Mouse (Mus musculus) limb, embryonic 12.5 days (tissue): ENCODE results near the gene Dnajb14. TPM values are rescaled to one million over a fixed set of nuclear protein-coding genes. Genes with fewer than 3 reads are reported as not detected.
"Not testable (repeated sequence)": the region's sequence is repeated elsewhere in the genome, so short reads cannot be mapped to it uniquely, and the experiment has no call there.

Source experiments
- ATAC-seq: fragments of 200-750 bp; cut with Nextera tagmentation; 2 replicates; pipeline ENCODE4 v1.8.0; 2017; ENCODE audit warnings: low read depth, moderate TSS enrichment; ENCODE audit not compliant: insufficient number of reproducible peaks, insufficient read depth, low FRiP score, low TSS enrichment
- H3K27ac ChIP-seq: fragments of 300-500 bp; sonication (generic); 2 replicates; pipeline ENCODE4 v1.5.1; 2016; ENCODE audit warnings: mild to moderate bottlenecking, moderate library complexity
- H3K27me3 ChIP-seq: fragments of 300-500 bp; sonication (generic); 2 replicates; pipeline ENCODE4 v1.6.1; 2016; ENCODE audit warnings: mild to moderate bottlenecking, moderate library complexity
- H3K36me3 ChIP-seq: fragments of 300-500 bp; sonication (generic); 2 replicates; pipeline ENCODE4 v1.6.1; 2016; ENCODE audit warnings: mild to moderate bottlenecking, moderate library complexity
- H3K4me1 ChIP-seq: fragments of 300-500 bp; sonication (generic); replicated peaks from 2 replicates; pipeline ENCODE4 v1.6.1; 2016
- H3K4me2 ChIP-seq: fragments of 300-500 bp; sonication (generic); 2 replicates; pipeline ENCODE4 v1.6.1; 2016; ENCODE audit warnings: mild to moderate bottlenecking, moderate library complexity
- H3K4me3 ChIP-seq: fragments of 300-500 bp; sonication (generic); replicated peaks from 2 replicates; pipeline ENCODE4 v1.5.1; 2016; ENCODE audit warnings: mild to moderate bottlenecking
- H3K9ac ChIP-seq: fragments of 300-500 bp; sonication (generic); replicated peaks from 2 replicates; pipeline ENCODE4 v1.6.1; 2016; ENCODE audit warnings: mild to moderate bottlenecking, moderate library complexity
- H3K9me3 ChIP-seq: fragments of 300-500 bp; sonication (generic); 2 replicates; pipeline ENCODE4 v1.6.1; 2016; ENCODE audit warnings: mild to moderate bottlenecking, moderate library complexity
- WGBS: fragments of 180-500 bp; shearing (Covaris S2); methylation state at CpG from one replicate; pipeline ENCODE4 v1.1.7; 2016; 5-methylcytosine and 5-hydroxymethylcytosine counted together
- polyA plus RNA-seq: library from polyadenylated mRNA; unstranded; fragments of >200 nt; fragmentation: Nextera tagmentation; extraction: Ambion mirVana; gene quantifications from 2 replicates; pipeline ENCODE4 v1.2.1, GENCODE M21; 2016

Dnajb14 gene
- polyA plus RNA-seq, 1 experiment from 2014 or later = 11.0 TPM

DNA sequence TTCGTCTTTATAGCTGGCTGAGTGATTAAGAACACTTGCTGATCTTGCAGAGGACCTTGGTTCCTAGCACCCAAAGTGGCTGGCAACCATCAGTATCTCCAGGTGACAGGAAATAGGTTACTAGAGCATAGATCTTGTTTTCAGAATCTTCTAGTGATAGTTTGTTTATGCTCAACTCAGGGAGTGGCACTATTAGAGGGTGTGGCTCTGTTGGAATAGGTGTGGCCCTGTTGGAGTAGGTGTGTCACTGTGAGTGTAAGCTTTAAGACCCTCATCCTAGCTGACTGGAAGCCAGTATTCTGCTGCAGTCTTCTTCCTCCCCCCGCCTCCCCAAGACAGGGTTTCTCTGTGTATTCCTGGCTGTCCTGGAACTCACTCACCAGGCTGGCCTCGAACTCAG lies 23.2 kb upstream of the Dnajb14 start:
- H3K9ac ChIP-seq = no peak overlapping the region
- no peaks in the 10 kb centered on the region for H3K9me3 ChIP-seq
- no peak for ATAC-seq
- no peak overlapping the region for H3K4me2 ChIP-seq
- no peaks in the 10 kb centered on the region for H3K4me1 ChIP-seq
- no peaks in the 10 kb centered on the region for H3K36me3 ChIP-seq
- H3K27ac ChIP-seq = no peak overlapping the region
- no peak overlapping the region for H3K4me3 ChIP-seq
- no peaks in the 10 kb centered on the region for H3K27me3 ChIP-seq
- WGBS = 79% methylated on average over 3 of the region's 3 CpGs

DNA sequence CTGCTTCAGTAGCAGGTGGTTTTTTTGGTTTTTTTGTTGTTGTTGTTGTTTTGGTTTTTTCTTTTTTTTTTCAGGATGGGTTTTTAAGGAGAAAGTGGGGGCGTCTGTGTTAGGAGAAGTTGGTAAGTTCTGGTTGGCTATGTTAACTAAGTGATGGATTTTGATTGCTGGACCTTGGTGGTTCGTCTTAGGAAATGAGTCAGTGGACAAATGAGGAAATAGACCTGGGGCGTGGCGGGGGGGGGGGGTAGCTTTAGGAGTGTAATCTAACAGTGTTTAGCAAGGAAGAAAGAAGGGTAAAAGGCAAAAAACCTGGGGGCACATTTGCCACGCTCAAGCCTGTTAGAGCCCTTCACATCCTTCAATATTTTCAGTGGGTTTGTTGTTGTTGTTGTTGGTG lies 20.9 kb upstream of the Dnajb14 start:
- H3K4me2 ChIP-seq = no peak overlapping the region
- H3K9me3 ChIP-seq = no peaks in the 10 kb centered on the region
- no peak for ATAC-seq
- 86% methylated on average over 5 of the region's 5 CpGs for WGBS
- no peaks in the 10 kb centered on the region for H3K4me1 ChIP-seq
- H3K27ac ChIP-seq = no peak overlapping the region
- no peak overlapping the region for H3K4me3 ChIP-seq
- no peak overlapping the region for H3K9ac ChIP-seq
- H3K27me3 ChIP-seq = no peaks in the 10 kb centered on the region
- no peaks in the 10 kb centered on the region for H3K36me3 ChIP-seq

DNA sequence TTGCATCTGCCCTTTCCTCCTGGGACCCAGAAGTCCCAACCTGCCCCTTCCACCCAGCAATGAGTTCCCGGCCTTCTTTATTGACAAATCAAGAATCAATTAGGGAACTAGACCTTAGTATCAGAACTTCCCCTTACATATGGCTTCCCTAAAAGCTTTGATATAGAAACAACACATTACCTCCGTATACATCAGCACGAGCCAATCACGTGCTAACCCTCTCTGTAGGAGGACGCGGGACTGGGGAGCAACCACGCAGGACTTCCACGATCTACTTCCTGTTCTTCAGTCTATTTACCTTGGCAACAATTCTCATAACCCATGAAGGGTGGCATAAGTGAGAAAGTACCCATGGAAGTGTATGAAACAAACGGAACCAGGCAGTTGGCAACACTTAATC lies 19.1 kb upstream of the Dnajb14 start:
- Histone ChIP-seq H3K36me3 (no peaks in the 10 kb centered on the region), H3K27me3 (no peaks in the 10 kb centered on the region), H3K4me1 (no peaks in the 10 kb centered on the region), H3K9ac (no peak overlapping the region), H3K4me3 (no peak overlapping the region), H3K4me2 (no peak overlapping the region), H3K27ac (no peak overlapping the region), H3K9me3 (no peaks in the 10 kb centered on the region; the same call in 1 of the 2 replicates)
- WGBS = 92% methylated on average over 9 of the region's 9 CpGs
- ATAC-seq = no peak

DNA sequence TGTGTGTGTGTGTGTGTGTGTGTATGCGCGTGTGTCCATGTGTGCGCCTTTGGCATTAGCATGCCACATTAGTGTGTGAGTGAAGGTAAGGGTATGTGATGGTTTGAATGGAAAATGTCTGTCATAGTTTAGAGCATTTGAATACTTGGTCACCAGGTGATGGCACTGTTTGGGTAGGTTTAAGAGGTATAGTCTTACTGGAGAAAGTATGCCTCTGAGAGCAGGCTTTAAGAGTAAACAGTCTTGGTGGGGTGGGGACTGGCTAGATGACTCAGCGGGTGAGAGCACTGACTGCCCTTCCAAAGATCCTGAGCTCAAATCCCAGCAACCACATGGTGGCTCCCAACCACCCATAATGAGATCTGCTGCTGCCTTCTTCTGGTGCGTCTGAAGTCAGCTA lies 17.8 kb upstream of the Dnajb14 start:
- no peaks in the 10 kb centered on the region; the same call in 1 of the 2 replicates for H3K9me3 ChIP-seq
- ATAC-seq = no peak
- 92% methylated on average over 5 of the region's 5 CpGs for WGBS

DNA sequence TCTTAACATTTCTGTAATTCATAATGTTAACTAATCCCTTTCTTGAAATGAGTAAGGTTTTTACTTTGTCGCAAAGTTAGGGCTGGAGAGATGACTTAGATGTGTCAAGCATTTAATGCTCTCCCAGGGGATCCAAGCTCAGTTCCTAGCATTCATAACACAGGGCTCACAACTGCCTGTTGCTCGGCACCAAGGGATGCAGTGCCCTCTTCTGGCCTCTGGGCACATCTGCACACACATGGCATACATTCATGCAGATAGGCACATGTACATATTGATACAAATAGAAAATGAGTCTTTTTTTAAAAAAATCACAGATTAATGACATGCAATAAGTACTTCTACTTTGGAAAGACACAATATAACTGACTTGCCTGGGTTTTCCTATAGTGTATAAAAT lies 16.3 kb upstream of the Dnajb14 start:
- no peak for ATAC-seq
- Histone ChIP-seq H3K9ac (no peak overlapping the region), H3K4me1 (no peaks in the 10 kb centered on the region), H3K36me3 (no peaks in the 10 kb centered on the region), H3K27ac (no peak overlapping the region), H3K27me3 (no peaks in the 10 kb centered on the region), H3K4me3 (no peak overlapping the region), H3K9me3 (no peaks in the 10 kb centered on the region; the same call in 1 of the 2 replicates), H3K4me2 (no peak overlapping the region)
- 84% methylated on average over 2 of the region's 2 CpGs for WGBS

More for the DNA sequence above, 17.8 kb upstream of the Dnajb14 start:
- no peaks in the 10 kb centered on the region for H3K4me1 ChIP-seq
- no peaks in the 10 kb centered on the region for H3K36me3 ChIP-seq
- H3K4me2 ChIP-seq = no peak overlapping the region
- H3K27me3 ChIP-seq = no peaks in the 10 kb centered on the region
- no peak overlapping the region for H3K4me3 ChIP-seq
- no peak overlapping the region for H3K9ac ChIP-seq
- no peak overlapping the region for H3K27ac ChIP-seq

DNA sequence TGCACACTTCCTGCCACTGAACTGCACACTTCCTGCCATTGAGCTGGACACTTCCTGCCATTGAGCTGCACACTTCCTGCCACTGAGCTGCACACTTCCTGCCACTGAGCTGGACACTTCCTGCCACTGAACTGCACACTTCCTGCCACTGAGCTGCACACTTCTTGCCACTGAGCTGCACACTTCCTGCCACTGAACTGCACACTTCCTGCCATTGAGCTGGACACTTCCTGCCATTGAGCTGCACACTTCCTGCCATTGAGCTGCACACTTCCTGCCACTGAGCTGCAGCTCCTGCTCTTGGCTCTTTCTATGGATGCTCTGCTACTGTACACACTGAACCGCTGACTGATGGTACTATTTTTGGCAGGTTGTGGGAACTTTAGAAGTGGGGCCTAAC lies 14.5 kb upstream of the Dnajb14 start:
- not testable (repeated sequence) for ATAC-seq, H3K4me1 ChIP-seq, H3K4me3 ChIP-seq, H3K4me2 ChIP-seq, H3K9ac ChIP-seq, H3K27me3 ChIP-seq, H3K27ac ChIP-seq, H3K9me3 ChIP-seq, H3K36me3 ChIP-seq
- 95% methylated on average over 1 of the region's 1 CpGs for WGBS

DNA sequence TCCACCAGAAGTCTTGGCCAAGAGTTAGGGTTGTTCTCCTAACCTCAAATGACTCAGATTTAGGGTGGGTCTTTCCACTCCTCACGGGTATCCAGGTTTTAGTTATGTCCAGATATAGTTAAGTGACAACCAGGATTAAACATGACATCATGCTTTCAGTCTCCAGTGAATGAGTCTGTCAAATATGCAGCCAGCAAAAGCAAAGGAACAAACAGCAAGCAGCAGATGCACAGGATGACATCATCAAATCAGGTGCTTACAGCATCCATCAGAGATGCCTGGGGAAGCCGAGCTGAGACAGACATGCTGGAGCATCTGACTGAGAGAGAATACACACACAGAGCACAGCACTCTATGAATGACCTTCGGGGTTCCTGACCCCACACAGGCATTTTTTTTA lies 12.1 kb upstream of the Dnajb14 start:
- Histone ChIP-seq H3K9me3 (no peaks in the 10 kb centered on the region; the same call in 1 of the 2 replicates), H3K4me3 (no peak overlapping the region), H3K9ac (no peak overlapping the region), H3K4me1 (no peaks in the 10 kb centered on the region), H3K27me3 (no peaks in the 10 kb centered on the region), H3K4me2 (no peak overlapping the region), H3K36me3 (no peaks in the 10 kb centered on the region), H3K27ac (no peak overlapping the region)
- WGBS = 78% methylated on average over 3 of the region's 3 CpGs
- ATAC-seq = no peak

DNA sequence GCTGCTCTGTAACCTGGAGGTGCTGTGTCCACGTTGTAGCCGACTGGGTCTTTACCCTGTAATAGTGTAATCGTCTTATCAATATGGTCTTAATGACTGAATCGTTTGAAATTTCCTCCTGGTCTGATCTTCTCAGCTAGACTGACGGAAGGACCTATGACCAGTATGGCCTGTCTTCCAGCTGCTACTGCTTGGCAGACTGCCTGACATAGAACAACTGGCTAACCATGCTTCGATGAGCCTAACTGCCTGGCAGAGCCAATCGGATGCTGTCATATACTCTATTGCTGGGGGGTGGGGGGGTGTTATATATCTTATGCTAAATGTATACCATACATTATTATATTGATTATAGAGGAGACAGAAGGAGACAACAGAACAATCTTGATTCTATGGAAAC lies 11.4 kb upstream of the Dnajb14 start:
- ATAC-seq = no peak
- H3K9ac ChIP-seq = no peak overlapping the region
- no peaks in the 10 kb centered on the region; the same call in 1 of the 2 replicates for H3K9me3 ChIP-seq
- H3K4me2 ChIP-seq = no peak overlapping the region
- no peaks in the 10 kb centered on the region for H3K36me3 ChIP-seq
- H3K27ac ChIP-seq = no peak overlapping the region
- H3K4me1 ChIP-seq = no peaks in the 10 kb centered on the region
- H3K27me3 ChIP-seq = no peaks in the 10 kb centered on the region
- H3K4me3 ChIP-seq = no peak overlapping the region
- 83% methylated on average over 7 of the region's 7 CpGs for WGBS

DNA sequence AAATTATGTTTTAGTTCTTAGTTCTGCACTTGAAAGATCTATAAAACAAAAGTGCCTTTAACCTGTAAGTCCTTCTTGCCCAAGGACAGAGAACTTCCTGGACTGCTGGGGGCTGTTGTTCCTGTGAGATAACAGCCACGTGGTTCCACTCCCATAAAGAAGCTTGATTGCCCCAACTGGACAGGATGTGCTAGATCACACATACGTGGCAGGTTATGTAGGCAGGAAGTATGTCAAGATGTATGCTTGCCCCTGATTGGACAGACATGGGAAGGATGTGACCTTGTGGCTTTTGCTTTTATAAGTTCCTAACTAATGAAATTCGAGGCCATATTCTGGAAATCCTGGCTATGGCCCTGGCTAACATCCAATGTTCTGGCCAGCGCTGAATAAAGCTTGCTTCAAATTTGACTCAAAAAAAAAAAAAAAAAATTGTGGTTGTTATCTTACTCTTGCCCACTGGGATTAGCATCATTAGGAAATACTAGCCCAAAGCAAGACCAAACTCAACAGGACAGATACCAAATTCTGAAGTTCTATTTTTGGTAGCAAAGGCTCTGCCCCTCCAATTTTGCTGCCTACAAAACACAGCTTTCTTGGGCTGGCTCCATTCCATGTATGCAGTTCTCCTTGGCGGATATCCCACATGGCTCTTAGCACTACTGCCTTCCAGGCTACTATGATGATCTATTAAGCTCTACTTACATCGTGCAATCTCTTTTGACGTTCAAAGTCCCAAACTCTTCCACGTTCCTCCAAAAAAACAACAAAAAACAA lies 6.9 kb upstream of the Dnajb14 start:
- WGBS = 73% methylated on average over 8 of the region's 8 CpGs
- Histone ChIP-seq H3K27ac (no peak overlapping the region), H3K4me2 (no peak overlapping the region), H3K27me3 (no peaks in the 10 kb centered on the region), H3K4me1 (no peaks in the 10 kb centered on the region), H3K9ac (no peak overlapping the region), H3K9me3 (no peaks in the 10 kb centered on the region), H3K36me3 (no peaks in the 10 kb centered on the region), H3K4me3 (no peak overlapping the region)
- no peak for ATAC-seq

DNA sequence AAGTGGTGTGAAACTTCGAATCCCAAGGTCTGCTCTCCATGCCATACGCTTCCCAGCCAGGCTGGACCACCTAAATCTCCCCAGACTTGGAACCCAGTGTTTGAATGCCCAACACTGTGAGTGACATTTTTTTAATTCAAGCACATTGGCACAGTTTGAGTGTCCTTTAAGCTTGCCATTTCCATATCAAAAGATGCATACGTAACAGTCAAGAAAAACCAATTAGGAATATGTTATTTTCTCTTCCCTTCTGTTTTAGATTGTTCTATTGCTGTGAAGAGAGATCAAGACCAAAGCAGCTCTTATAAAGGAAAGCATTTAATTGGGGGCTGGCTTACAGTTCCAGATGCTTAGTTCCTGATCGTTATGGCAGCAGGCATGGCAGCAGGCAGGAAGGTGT lies 6.0 kb upstream of the Dnajb14 start:
- no peaks in the 10 kb centered on the region for H3K9me3 ChIP-seq
- no peak overlapping the region for H3K27ac ChIP-seq
- H3K4me2 ChIP-seq = no peak overlapping the region
- H3K36me3 ChIP-seq = peaks cover 5% of the 10 kb centered on the region; the same call in 1 of the 2 replicates
- H3K4me3 ChIP-seq = no peak overlapping the region
- ATAC-seq = no peak
- no peaks in the 10 kb centered on the region for H3K27me3 ChIP-seq
- 84% methylated on average over 4 of the region's 4 CpGs for WGBS
- H3K9ac ChIP-seq = no peak overlapping the region
- peaks cover 3% of the 10 kb centered on the region; the same call in 1 of the 2 replicates for H3K4me1 ChIP-seq

DNA sequence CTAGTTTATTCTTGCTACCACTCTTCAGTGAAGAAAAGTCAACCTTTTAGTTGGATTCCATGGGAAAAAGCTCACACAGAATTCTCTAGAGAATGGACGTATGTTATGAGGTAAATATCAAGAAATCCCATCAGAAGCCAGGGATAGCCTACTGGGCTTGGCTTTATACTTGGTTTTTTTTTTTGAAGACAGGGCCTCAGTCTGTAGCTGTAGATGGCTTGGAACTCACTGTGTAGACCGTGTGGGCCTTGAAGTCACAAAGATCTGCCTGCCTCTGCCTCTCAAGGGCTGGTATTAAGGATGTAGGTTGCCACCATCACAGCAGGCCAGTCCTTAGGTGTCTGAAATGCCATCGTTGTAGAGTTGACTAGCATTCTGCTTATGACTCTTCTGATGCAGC lies 4.9 kb upstream of the Dnajb14 start:
- H3K9me3 ChIP-seq = no peaks in the 10 kb centered on the region
- no peak overlapping the region for H3K4me2 ChIP-seq
- no peak overlapping the region for H3K9ac ChIP-seq
- no peak overlapping the region for H3K4me3 ChIP-seq
- H3K36me3 ChIP-seq = peaks cover 9% of the 10 kb centered on the region; the same call in 1 of the 2 replicates
- peaks cover 11% of the 10 kb centered on the region for H3K4me1 ChIP-seq
- no peak for ATAC-seq
- H3K27ac ChIP-seq = no peak overlapping the region
- no peaks in the 10 kb centered on the region for H3K27me3 ChIP-seq
- 92% methylated on average over 3 of the region's 3 CpGs for WGBS
